Mouse (Mus musculus): Measurements from ENCODE around the gene Ift27. TPM values are rescaled to one million over a fixed set of nuclear protein-coding genes. Genes with fewer than 3 reads are reported as not detected.
A peak's percentile ranks its signal among the peaks of the same experiment; 100 is the strongest.

The Ift27 gene
- polyA plus RNA-seq, 1 experiment: 27.3 TPM

GRCm38 (mm10) chr15:78172899-78173817 is 749 bp downstream of the Ift27 start:
- DNase-seq (ENCODE audit: low read depth, low spot score): no peak
- whole genome bisulfite sequencing: 22% methylated on average over 26 of the region's 26 CpGs

DNA sequence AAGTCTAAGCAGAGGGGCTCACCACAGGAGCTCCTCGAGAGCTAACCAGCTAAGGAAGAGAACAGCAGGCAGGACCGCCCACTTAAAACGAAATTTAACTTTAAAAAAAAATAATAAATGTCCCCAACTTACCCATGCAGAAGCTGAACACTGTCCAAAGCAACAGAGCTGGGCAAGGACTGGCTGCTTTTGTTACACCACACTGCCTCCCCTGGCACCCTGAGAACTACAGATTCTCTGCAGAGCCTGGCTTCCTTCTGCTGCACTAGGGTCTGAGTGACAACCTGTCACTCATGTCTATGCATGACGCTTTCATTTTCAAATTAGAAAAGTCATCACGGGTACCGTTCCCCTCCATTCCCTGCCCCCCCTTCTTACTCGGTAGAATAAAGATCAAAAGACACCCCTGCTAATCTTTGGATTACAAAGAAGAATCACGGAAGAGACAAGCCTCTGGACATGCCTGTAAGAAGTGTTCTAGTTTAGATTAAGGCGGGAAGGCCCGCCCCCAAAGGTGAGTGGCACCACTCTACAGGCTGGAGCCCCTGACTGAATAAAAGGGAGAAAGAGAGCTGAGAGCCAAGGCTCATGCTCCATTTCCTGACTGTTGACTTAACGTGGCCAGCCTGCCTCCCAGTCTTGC is 1.5 kb downstream of the Ift27 start:
- 72% methylated on average over 11 of the region's 11 CpGs for WGBS
- no peak for DNase-seq (ENCODE audit: low read depth, low spot score)

GRCm38 (mm10) chr15:78171651-78172050 is 2.3 kb downstream of the Ift27 start:
- 86% methylated on average over 10 of the region's 10 CpGs for WGBS
- no peak for DNase-seq (ENCODE audit: low read depth, low spot score)

DNA sequence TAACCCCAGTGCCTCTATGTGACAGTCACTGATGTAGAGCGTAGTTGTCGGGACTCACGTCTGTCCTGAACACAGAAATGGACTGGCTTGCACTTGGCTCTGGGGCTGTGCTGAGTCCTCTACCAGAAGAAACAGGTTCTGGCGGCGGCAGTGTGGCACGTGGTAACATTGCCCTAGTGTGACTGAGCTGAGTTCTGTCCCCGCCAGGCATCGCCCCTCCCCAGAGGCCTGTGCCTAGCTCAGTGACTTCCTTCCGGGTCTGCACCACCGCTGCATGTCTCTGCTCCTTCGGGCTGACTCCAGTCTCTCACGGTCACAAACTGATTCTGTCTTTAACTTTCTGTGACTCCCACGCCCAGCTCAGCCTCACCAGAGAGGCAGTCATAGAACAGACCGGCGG is 3.2 kb downstream of the Ift27 start:
- DNase-seq (ENCODE audit: low read depth, low spot score): no peak
- 92% methylated on average over 15 of the region's 15 CpGs for WGBS

DNA sequence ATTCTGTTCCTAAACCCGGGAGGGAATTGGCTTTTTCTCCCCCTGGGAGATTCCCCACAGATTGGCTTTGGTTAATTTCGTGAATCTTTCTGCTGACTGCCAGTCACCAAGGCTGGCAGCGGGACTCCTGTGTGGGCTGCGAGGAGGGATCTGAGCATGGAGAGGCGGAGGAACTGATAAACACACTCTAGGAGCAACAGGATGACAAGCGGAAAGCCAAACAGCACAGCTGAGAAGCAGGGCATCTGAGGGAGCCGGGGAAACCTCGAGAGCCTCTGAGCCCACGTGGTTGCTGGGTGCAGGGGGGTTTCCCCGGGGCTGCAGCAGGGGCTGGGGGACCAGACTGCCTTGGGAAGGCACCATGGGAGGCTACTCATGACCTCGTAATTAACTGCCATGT is 4.3 kb downstream of the Ift27 start:
- 85% methylated on average over 11 of the region's 11 CpGs for WGBS
- no peak for DNase-seq (ENCODE audit: low read depth, low spot score)

GRCm38 (mm10) chr15:78165292-78165691 is 8.6 kb downstream of the Ift27 start:
- no peak for DNase-seq (ENCODE audit: low read depth, low spot score)
- WGBS: 83% methylated on average over 4 of the region's 4 CpGs

- no peak for DNase-seq (ENCODE audit: low read depth, low spot score)
- WGBS: 90% methylated on average over 11 of the region's 11 CpGs
These were observed 9.4 kb downstream of the Ift27 start for GRCm38 (mm10) chr15:78164466-78164865.

DNA sequence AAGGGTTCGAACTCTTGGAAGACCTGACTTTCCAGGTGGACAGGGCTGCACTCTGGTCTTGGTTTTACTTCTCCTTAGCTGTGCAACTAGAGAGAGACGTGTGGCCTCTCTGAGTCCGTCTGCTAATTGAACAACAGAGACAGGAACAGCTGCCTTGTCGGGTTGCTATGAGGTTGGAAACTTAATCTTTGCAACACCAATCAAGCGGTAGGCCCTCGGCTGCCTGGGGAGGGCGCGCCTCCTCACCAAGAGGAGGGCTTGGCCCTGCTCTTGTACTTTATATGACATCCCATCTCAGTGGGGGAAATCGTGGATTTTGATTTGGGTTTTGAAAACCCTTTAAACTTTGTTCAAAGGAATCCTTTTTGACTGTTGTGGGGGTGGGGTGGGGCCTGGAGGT is 12.0 kb downstream of the Ift27 start:
- DNase-seq (ENCODE audit: low read depth, low spot score): no peak
- WGBS: 74% methylated on average over 9 of the region's 9 CpGs

- no peak for DNase-seq (ENCODE audit: low read depth, low spot score)
- WGBS: 73% methylated on average over 5 of the region's 5 CpGs
These were observed 15.6 kb downstream of the Ift27 start for GRCm38 (mm10) chr15:78158335-78158734.

- 59% methylated on average over 4 of the region's 4 CpGs for WGBS
- DNase-seq (ENCODE audit: low read depth, low spot score): no peak
These were observed 16.1 kb downstream of the Ift27 start for GRCm38 (mm10) chr15:78157824-78158223.

DNA sequence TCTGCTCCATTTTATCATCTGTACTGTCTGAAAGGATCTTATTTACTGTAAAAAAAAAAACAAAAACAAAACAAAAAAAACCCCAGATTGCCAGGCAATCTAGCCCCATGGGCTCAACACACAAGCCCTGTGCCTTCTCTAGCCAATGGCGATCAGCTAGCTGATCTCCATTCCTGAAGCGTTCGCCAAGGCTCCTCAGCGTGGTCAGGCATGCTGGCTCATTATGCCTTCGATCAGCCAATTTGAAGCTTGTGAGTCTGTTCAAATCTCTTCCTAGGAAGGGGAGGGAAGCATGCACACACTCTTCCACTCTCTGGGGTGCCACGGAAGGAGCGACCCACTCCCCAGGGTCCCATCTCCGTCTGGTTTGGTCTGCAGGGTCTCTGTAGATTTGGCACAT is 16.6 kb downstream of the Ift27 start:
- 81% methylated on average over 8 of the region's 8 CpGs for WGBS
- no peak for DNase-seq (ENCODE audit: low read depth, low spot score)

GRCm38 (mm10) chr15:78155421-78155820 is 18.5 kb downstream of the Ift27 start:
- no peak for DNase-seq (ENCODE audit: low read depth, low spot score)
- whole genome bisulfite sequencing: 77% methylated on average over 6 of the region's 6 CpGs

GRCm38 (mm10) chr15:78153045-78153775 is 20.7 kb downstream of the Ift27 start:
- WGBS: 48% methylated on average over 11 of the region's 11 CpGs
- DNase-seq (ENCODE audit: low read depth, low spot score): no peak

- no peak for DNase-seq (ENCODE audit: low read depth, low spot score)
- WGBS: 71% methylated on average over 7 of the region's 7 CpGs
These were observed 25.3 kb downstream of the Ift27 start for GRCm38 (mm10) chr15:78148565-78148964.

DNA sequence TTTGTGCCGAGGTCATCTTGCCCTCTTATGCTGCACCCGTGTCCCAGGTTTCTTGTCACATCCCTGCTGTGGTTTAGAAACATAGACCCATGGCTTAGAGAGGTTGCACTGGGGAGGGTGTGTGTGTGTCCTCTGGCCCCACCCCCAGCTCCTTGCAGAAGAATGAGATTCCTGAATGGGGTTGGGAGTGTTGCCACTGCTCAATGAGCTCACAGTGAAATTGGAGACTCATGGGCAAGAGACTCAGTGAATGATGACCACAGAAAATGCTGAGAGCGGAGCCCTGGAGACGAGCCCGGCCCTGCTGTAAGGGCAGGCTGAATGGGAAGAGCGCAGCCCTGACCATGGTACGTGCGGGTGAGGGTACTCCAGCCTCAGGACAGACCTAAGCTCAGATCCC is 33.7 kb downstream of the Ift27 start:
- DNase-seq (ENCODE audit: low read depth, low spot score): no peak
- WGBS: 64% methylated on average over 8 of the region's 8 CpGs

GRCm38 (mm10) chr15:78134606-78135005 is 39.3 kb downstream of the Ift27 start:
- no peak for DNase-seq (ENCODE audit: low read depth, low spot score)
- 34% methylated on average over 6 of the region's 6 CpGs for WGBS

GRCm38 (mm10) chr15:78133389-78133788 is 40.5 kb downstream of the Ift27 start:
- no peak for DNase-seq (ENCODE audit: low read depth, low spot score)
- WGBS: 45% methylated on average over 2 of the region's 2 CpGs

DNA sequence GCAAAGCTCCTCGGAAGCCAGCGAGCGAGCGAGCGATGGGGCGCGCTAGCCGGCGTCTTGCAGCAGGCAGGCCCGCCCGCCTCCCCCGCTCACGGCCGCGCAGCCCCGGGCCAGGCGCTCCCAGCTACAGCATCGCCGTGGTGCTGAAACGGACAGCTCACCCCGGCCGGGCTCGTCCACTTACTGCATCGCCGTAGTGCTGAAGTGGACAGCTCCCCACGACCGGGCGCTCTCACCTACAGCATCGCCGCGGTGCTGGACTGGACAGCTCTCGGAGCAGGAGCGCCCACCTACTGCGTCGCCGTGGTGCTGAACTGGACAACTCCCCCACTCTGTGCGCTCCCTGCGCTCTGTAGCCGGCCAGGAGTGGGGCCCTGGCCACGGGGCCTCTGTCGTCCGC is 54.2 kb downstream of the Ift27 start, which contains the start of gene Cacng2:
Gene Cacng2 (minus strand): TSS at position 325 of the 400 bp plus-strand sequence.
- WGBS: under 1% methylated on average over 42 of the region's 42 CpGs
- DNase-seq (ENCODE audit: low read depth, low spot score): peak; percentile 56

DNA sequence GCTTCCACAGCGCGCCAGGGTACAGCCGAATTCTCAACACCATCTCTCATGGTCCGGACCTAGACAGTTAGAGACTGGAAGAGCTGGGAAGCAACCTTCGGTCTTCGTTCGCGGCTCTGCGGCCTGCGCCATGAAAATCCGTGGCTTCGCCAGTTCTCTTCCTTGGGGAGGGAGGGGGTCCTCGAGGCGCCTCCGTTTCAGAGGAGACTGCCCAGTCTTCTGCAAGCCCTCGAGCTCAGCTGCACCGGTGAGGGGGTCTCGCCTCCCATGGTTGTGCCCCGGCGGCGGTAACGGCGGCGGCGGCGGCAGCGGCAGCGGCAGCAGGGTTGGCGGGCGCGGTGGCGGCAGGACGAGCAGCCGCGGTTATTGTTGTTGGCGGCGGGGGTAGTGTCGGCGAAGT is 54.7 kb downstream of the Ift27 start:
- WGBS: 16% methylated on average over 39 of the region's 39 CpGs
- DNase-seq (ENCODE audit: low read depth, low spot score): no peak

DNA sequence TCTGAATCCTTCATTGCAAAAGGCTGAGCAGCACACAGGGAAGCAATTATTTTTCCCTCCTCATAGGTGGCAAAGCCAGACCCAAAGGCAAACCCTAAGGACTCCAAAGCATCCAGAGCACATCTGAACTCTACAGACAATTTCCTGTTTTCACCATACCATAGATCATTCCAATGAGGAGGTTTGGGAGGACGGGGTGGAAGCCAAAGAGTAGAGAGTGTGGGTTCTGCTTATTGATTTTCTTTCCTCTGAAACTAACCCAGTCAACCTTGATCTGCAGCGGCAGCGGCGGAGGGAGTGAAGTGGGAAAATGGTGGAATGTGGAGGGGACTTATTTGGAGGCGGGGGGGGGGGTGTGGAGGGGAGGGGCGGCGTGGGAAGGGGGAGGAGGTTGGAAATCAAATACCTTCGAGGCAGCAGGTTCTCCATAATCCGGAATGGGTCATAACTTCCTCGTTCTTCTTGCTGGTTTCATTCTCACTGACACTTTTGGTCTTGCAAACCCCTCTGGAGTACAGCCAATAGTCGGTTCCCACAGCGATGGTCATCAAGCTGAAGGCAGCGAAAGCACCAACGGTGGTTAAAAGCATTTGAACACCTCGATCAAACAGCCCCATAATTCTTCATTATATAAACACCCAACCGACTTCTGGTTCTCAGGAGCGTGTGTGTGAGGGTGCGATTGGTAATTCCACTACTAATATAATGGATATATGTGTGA is 55.5 kb downstream of the Ift27 start:
- no peak for DNase-seq (ENCODE audit: low read depth, low spot score)
- WGBS: 64% methylated on average over 18 of the region's 18 CpGs
